Mouse (Mus musculus) gastrocnemius, postnatal 14 days (tissue): ENCODE data around the gene Rpn1. TPM values are rescaled to one million over a fixed set of nuclear protein-coding genes. Genes with fewer than 3 reads are reported as not detected.
A peak's percentile ranks its signal among the peaks of the same experiment; 100 is the strongest.

Experiments used
- DNase-seq: peaks from one replicate; pipeline ENCODE4 v3.0.0; 2021; ENCODE audit warnings: mixed read lengths
- intact Hi-C: fragments of 180-260 bp; cut with DNase I; formaldehyde crosslinking; loops from one replicate; pipeline ENCODE4 v1.15.1; 2025; ENCODE audit warnings: low total_unique reads
- long read RNA-seq, 2 experiments: library from polyadenylated mRNA; stranded (forward); transcript quantifications; one replicate each; pipeline ENCODE4 v2.0.0; 2021
- total RNA-seq, 2 experiments: library from RNA; stranded (reverse); gene quantifications; 2 replicates each; pipeline ENCODE4 v1.2.3; 2021

Gene Rpn1
- 10 to 100 TPM; 65.9 to 75.8 TPM for total RNA-seq
- long read RNA-seq, experiment 1, transcript Rpn1-201 (10 exons, 3,633 nt), result major isoform, 68 of 82 reads
- long read RNA-seq, experiment 1, partial matches to known transcripts, result 13 of 82 reads
- long read RNA-seq, experiment 1, other reads (novel, unspliced or antisense), result 1 of 82 reads
- long read RNA-seq, experiment 2, transcript Rpn1-201 (10 exons, 3,633 nt), result major isoform, 68 of 80 reads
- long read RNA-seq, experiment 2, partial matches to known transcripts, result 8 of 80 reads
- long read RNA-seq, experiment 2, other reads (novel, unspliced or antisense), result 4 of 80 reads

GRCm38 (mm10) chr6:88084278-88085151 is at the start of gene Rpn1:
Gene Rpn1, plus strand, starts transcription at chr6:88084482.
- intact Hi-C loops, result loop anchor here (5.0 kb wide), 1 partner anchor 72 kb away; no protein-coding TSS in a partner anchor
- peak; percentile 99 for DNase-seq

GRCm38 (mm10) chr6:88037471-88038045 is 46.7 kb upstream of the Rpn1 start:
- no peak for DNase-seq
- intact Hi-C loops, result no loop called here

- DNase-seq, result no peak
- intact Hi-C loops, result no loop called here
Observed at GRCm38 (mm10) chr6:88039426-88039825, 44.9 kb upstream of the Rpn1 start.

- no peak for DNase-seq
- intact Hi-C loops, result no loop called here
Observed at GRCm38 (mm10) chr6:88041221-88041620, 43.1 kb upstream of the Rpn1 start.

- intact Hi-C loops, result no loop called here
- no peak for DNase-seq
Observed at GRCm38 (mm10) chr6:88042336-88042735, 41.9 kb upstream of the Rpn1 start.

- DNase-seq, result no peak
- intact Hi-C loops, result no loop called here
Observed at GRCm38 (mm10) chr6:88044234-88044576, 40.1 kb upstream of the Rpn1 start.

- DNase-seq, result peak; percentile 97
- intact Hi-C loops, result no loop called here
Observed at GRCm38 (mm10) chr6:88044577-88045405, 39.5 kb upstream of the Rpn1 start, which contains the start of gene Rab7. Gene Rab7, minus strand, starts transcription at chr6:88045270.

- no peak for DNase-seq
- intact Hi-C loops, result no loop called here
Observed at GRCm38 (mm10) chr6:88045406-88045766, 38.9 kb upstream of the Rpn1 start.

GRCm38 (mm10) chr6:88047853-88048252 is 36.4 kb upstream of the Rpn1 start:
- DNase-seq, result no peak
- intact Hi-C loops, result no loop called here

GRCm38 (mm10) chr6:88049008-88049407 is 35.3 kb upstream of the Rpn1 start:
- intact Hi-C loops, result no loop called here
- DNase-seq, result no peak

GRCm38 (mm10) chr6:88051206-88051605 is 33.1 kb upstream of the Rpn1 start:
- intact Hi-C loops, result no loop called here
- no peak for DNase-seq

GRCm38 (mm10) chr6:88053228-88054080 is 30.8 kb upstream of the Rpn1 start:
- intact Hi-C loops, result no loop called here
- DNase-seq, result no peak

- DNase-seq, result no peak
- intact Hi-C loops, result no loop called here
Observed at GRCm38 (mm10) chr6:88054081-88054835, 30.0 kb upstream of the Rpn1 start.

- DNase-seq, result no peak
- intact Hi-C loops, result no loop called here
Observed at GRCm38 (mm10) chr6:88055663-88056062, 28.6 kb upstream of the Rpn1 start.

- no peak for DNase-seq
- intact Hi-C loops, result no loop called here
Observed at GRCm38 (mm10) chr6:88056866-88057265, 27.4 kb upstream of the Rpn1 start.

- intact Hi-C loops, result no loop called here
- DNase-seq, result no peak
Observed at GRCm38 (mm10) chr6:88059903-88060302, 24.4 kb upstream of the Rpn1 start.

GRCm38 (mm10) chr6:88060602-88061001 is 23.7 kb upstream of the Rpn1 start:
- intact Hi-C loops, result no loop called here
- DNase-seq, result no peak

GRCm38 (mm10) chr6:88061406-88061805 is 22.9 kb upstream of the Rpn1 start:
- intact Hi-C loops, result no loop called here
- DNase-seq, result no peak
